Mouse (Mus musculus) CD8-positive naive resting alpha-beta T cell, adult 57 days (primary cell): ENCODE data around the gene Ppih. TPM values are rescaled to one million over a fixed set of nuclear protein-coding genes. Genes with fewer than 3 reads are reported as not detected.

Experiments used
- total RNA-seq: library from RNA; stranded (reverse); gene quantifications from one replicate; pipeline ENCODE4 v1.2.4, GENCODE M21; 2023

Gene Ppih
- total RNA-seq = 27.8 TPM

GRCm38 (mm10) chr4:119320131-119320830, at the start of gene Ppih:
TSS of gene Ppih (minus strand) at chr4:119320546.

GRCm38 (mm10) chr4:119294415-119295133, 25.8 kb downstream of the Ppih start, which contains the start of gene Ybx1:
TSS of gene Ybx1 (minus strand) at chr4:119294604.

GRCm38 (mm10) chr4:119255351-119255750, 65.0 kb downstream of the Ppih start, which contains the start of gene Cldn19:
TSS of gene Cldn19 (plus strand) at chr4:119255414.

Other genes starting within 250 kb of the Ppih start
- gene Slc2a1, start 211.8 kb downstream of the Ppih start, total RNA-seq = 37.1 TPM
- gene Zfp691, start 146.4 kb downstream of the Ppih start, total RNA-seq = 5.1 TPM
- gene Ermap, start 130.5 kb downstream of the Ppih start, total RNA-seq = 0.86 TPM
- 20.9 TPM for gene Svbp, start 125.2 kb downstream of the Ppih start, total RNA-seq
- gene Tmem269, start 102.3 kb downstream of the Ppih start, total RNA-seq = not detected
- 7.8 TPM for gene AU022252, start 87.8 kb downstream of the Ppih start, total RNA-seq
- gene P3h1, start 87.6 kb downstream of the Ppih start, total RNA-seq = 5.3 TPM
- gene Cldn19, start 65.1 kb downstream of the Ppih start, total RNA-seq = not detected
- 331 TPM for gene Ybx1, start 25.9 kb downstream of the Ppih start, total RNA-seq
- gene Ccdc30, start 95.0 kb upstream of the Ppih start, total RNA-seq = 6.2 TPM
- gene Ppcs, start 101.9 kb upstream of the Ppih start, total RNA-seq = 10.3 TPM
- gene Zmynd12, start 102.3 kb upstream of the Ppih start, total RNA-seq = not detected
- 0.70 TPM for gene Rimkla, start 172.1 kb upstream of the Ppih start, total RNA-seq
- gene Foxj3, start 216.5 kb upstream of the Ppih start, total RNA-seq = 75.0 TPM
- 8.1 TPM for gene Frg2f1, start 219.0 kb upstream of the Ppih start, total RNA-seq